Mouse (Mus musculus) testis, adult 2 months (tissue): Measurements from ENCODE around the gene Cep68. TPM values are rescaled to one million over a fixed set of nuclear protein-coding genes. Genes with fewer than 3 reads are reported as not detected.

Experiments used
- H3K27ac ChIP-seq: fragments of 200-500 bp; 2 replicates; pipeline ENCODE4 v1.5.1; 2012; ENCODE audit warnings: low read depth, low read length; ENCODE audit not compliant: control insufficient read depth, insufficient read depth
- H3K27me3 ChIP-seq: fragments of 200-500 bp; 2 replicates; pipeline ENCODE4 v1.6.1; 2012; ENCODE audit warnings: mild to moderate bottlenecking, low read length, moderate library complexity; ENCODE audit not compliant: control insufficient read depth, insufficient read depth
- H3K36me3 ChIP-seq: fragments of 200-500 bp; 2 replicates; pipeline ENCODE4 v1.6.1; 2012; ENCODE audit warnings: mild to moderate bottlenecking, low read length; ENCODE audit not compliant: control insufficient read depth, insufficient read depth
- H3K4me1 ChIP-seq: fragments of 200-500 bp; 2 replicates; pipeline ENCODE4 v1.6.1; 2012; ENCODE audit warnings: low read length; ENCODE audit not compliant: control insufficient read depth, insufficient read depth
- H3K4me3 ChIP-seq: fragments of 200-500 bp; 2 replicates; pipeline ENCODE4 v1.5.1; 2012; ENCODE audit warnings: low read depth, mild to moderate bottlenecking, low read length, moderate library complexity, mixed read lengths; ENCODE audit not compliant: control insufficient read depth
- CTCF ChIP-seq: fragments of 200-500 bp; IDR thresholded peaks from 2 replicates; pipeline ENCODE4 v1.5.1; 2012; ENCODE audit warnings: low read depth, mild to moderate bottlenecking, inconsistent platforms, low read length, moderate library complexity; ENCODE audit not compliant: control insufficient read depth, insufficient read depth, insufficient replicate concordance
- POLR2A ChIP-seq: fragments of 200-500 bp; IDR thresholded peaks from 2 replicates; pipeline ENCODE4 v1.6.1; 2012; ENCODE audit warnings: low read depth, mild to moderate bottlenecking, inconsistent platforms, low read length, moderate library complexity; ENCODE audit not compliant: control insufficient read depth
- polyA plus RNA-seq: library from polyadenylated mRNA; depleted of rRNA; stranded (reverse); fragments of >200 nt; gene quantifications from 2 replicates; pipeline ENCODE4 v1.2.3, GENCODE M21; 2012; rRNA removed

Gene Cep68
- 6.3 and 7.2 TPM in 2 replicates for polyA plus RNA-seq

GRCm38 (mm10) chr11:20249296-20250110 is at the start of gene Cep68:
Gene Cep68, minus strand, starts transcription at chr11:20249429.
- H3K27ac ChIP-seq = peak within 1 kb of the TSS; percentile 84

GRCm38 (mm10) chr11:20284463-20284862 is 35.2 kb upstream of the Cep68 start:
- TF ChIP-seq POLR2A (no peak), CTCF (no peak)
- Histone ChIP-seq H3K4me1 (no peaks in the 10 kb centered on the region), H3K27me3 (no peaks in the 10 kb centered on the region), H3K27ac (no peak overlapping the region), H3K36me3 (no peaks in the 10 kb centered on the region), H3K4me3 (no peak overlapping the region)

More at GRCm38 (mm10) chr11:20249296-20250110, at the start of gene Cep68:
- Histone ChIP-seq H3K27me3 (no peaks in the 10 kb centered on the region), H3K36me3 (no peaks in the 10 kb centered on the region; the same call in 1 of the 2 replicates), H3K4me3 (peak within 1 kb of the TSS; percentile 93), H3K4me1 (peaks cover 3% of the 10 kb centered on the region)
- no peak for TF ChIP-seq CTCF
- TF ChIP-seq POLR2A = peak; percentile 58

GRCm38 (mm10) chr11:20282601-20283219 is 33.5 kb upstream of the Cep68 start:
- Histone ChIP-seq H3K4me1 (no peaks in the 10 kb centered on the region), H3K36me3 (no peaks in the 10 kb centered on the region), H3K27me3 (no peaks in the 10 kb centered on the region), H3K4me3 (no peak overlapping the region), H3K27ac (no peak overlapping the region)
- TF ChIP-seq CTCF (no peak), POLR2A (no peak)

- Histone ChIP-seq H3K4me1 (no peaks in the 10 kb centered on the region), H3K36me3 (no peaks in the 10 kb centered on the region), H3K27ac (no peak overlapping the region), H3K4me3 (no peak overlapping the region), H3K27me3 (no peaks in the 10 kb centered on the region)
- TF ChIP-seq POLR2A (no peak), CTCF (no peak)
These were observed 31.8 kb upstream of the Cep68 start for GRCm38 (mm10) chr11:20280982-20281381.

- no peak overlapping the region for H3K4me3 ChIP-seq
- TF ChIP-seq CTCF = no peak
- no peak for TF ChIP-seq POLR2A
- no peaks in the 10 kb centered on the region for H3K36me3 ChIP-seq
- no peaks in the 10 kb centered on the region for H3K4me1 ChIP-seq
- H3K27me3 ChIP-seq = no peaks in the 10 kb centered on the region
- H3K27ac ChIP-seq = no peak overlapping the region
These were observed 29.5 kb upstream of the Cep68 start for GRCm38 (mm10) chr11:20278702-20279101.

- Histone ChIP-seq H3K36me3 (no peaks in the 10 kb centered on the region), H3K27ac (no peak overlapping the region), H3K27me3 (no peaks in the 10 kb centered on the region), H3K4me1 (no peaks in the 10 kb centered on the region), H3K4me3 (no peak overlapping the region)
- TF ChIP-seq POLR2A (no peak), CTCF (no peak)
These were observed 27.9 kb upstream of the Cep68 start for GRCm38 (mm10) chr11:20277106-20277505.

GRCm38 (mm10) chr11:20275974-20276373 is 26.7 kb upstream of the Cep68 start:
- Histone ChIP-seq H3K27ac (no peak overlapping the region), H3K4me1 (no peaks in the 10 kb centered on the region), H3K4me3 (no peak overlapping the region), H3K27me3 (no peaks in the 10 kb centered on the region), H3K36me3 (no peaks in the 10 kb centered on the region)
- TF ChIP-seq CTCF (no peak), POLR2A (no peak)
